Comparison of ENCODE assay signal across 22 mouse cellular contexts in the genomic region with DNA sequence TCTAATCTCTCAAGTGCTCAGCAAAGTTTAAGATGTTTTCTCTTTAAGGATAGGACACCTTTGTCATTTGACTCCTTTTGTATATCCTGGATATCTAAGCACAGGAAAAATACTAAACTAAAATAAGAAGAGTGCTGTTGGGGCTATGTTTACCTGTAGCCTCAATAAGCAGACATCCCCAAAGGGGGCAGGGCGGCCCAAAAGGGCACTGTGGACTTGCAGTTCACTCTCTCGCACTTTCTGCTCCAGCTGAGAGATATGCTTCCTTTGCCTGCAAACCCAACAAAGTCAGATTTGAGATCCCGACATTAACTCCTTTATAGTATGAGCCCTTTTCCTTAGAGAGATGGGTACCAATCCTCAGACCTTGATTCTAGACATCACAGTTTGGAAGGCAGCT. TPM values are rescaled to one million over a fixed set of nuclear protein-coding genes. Genes with fewer than 3 reads are reported as not detected.
"Had no signal": no experiment of that assay in that cellular context is flagged by ENCODE, and none has a peak within 500 bp of the region (broad histone marks: within the 10 kb centered on the region; RNA-seq: fewer than 3 reads in every experiment).

No protein-coding gene starts in this region.

- H3K9me3 ChIP-seq: midbrain, embryonic 10.5 days; neural tube, embryonic 12.5 days; stomach, embryonic 15.5 days had no signal

- H3K4me1 ChIP-seq: midbrain, embryonic 10.5 days; neural tube, embryonic 12.5 days had no signal

- DNase-seq: lung, adult 18-20 months; lung, embryonic 14.5 days; lung, postnatal 10 days; lung, postnatal 4 days; midbrain, embryonic 14.5 days; right cerebral cortex, postnatal 14 days; thymus, adult 2 months; thymus, postnatal 25 days; thymus, postnatal 4 days had no signal

- H3K9ac ChIP-seq: lung, embryonic 14.5 days; neural tube, embryonic 12.5 days; stomach, embryonic 15.5 days had no signal

- ATAC-seq: midbrain, embryonic 16.5 days had no signal

- H3K27ac ChIP-seq: midbrain, embryonic 10.5 days; neural tube, embryonic 12.5 days; stomach, embryonic 15.5 days; stomach, postnatal 0 days had no signal

- H3K4me2 ChIP-seq: lung, embryonic 14.5 days; neural tube, embryonic 12.5 days; stomach, embryonic 15.5 days had no signal

- H3K4me3 ChIP-seq: midbrain, embryonic 10.5 days; neural tube, embryonic 12.5 days; stomach, embryonic 15.5 days had no signal

- H3K27me3 ChIP-seq: neural tube, embryonic 12.5 days; stomach, embryonic 15.5 days had no signal

RNA-seq across cellular contexts. Expression of a gene that starts 49.1 kb away (rescaled TPM):
- total RNA-seq: megakaryocyte, adult 5-6 weeks; megakaryocyte-erythroid progenitor cell, adult 5-6 weeks; neutrophil, adult 5-6 weeks had no signal
- polyA plus RNA-seq: lung, embryonic 14.5 days; lung, embryonic 16.5 days; midbrain, embryonic 10.5 days; midbrain, embryonic 14.5 days; midbrain, embryonic 16.5 days; neural tube, embryonic 12.5 days; neural tube, embryonic 14.5 days; spleen, adult 2 months; stomach, embryonic 15.5 days; stomach, postnatal 0 days; testis, adult 2 months; urinary bladder, adult 2 months had no signal
